Comparison of ENCODE assay signal across 33 mouse cellular contexts in the genomic region with DNA sequence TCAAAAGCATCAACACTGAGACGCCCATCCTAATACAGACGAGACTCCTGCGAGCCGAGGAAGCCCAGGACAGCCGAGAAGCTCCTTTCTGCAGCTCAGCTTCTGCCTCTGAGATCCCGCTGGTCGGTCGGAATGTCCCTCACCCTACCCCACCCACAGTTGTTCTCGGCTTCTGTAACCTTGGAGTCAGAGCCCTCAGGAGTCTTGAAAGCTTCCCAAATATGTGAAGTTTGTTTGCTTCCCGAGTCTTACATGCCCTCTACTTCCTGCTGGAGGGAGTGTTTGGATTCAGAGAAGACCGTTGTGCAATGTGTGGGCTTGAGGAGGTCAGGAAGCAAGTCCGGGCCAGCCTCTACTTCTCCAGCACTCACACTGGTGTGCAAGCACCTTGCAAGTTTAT. TPM values are rescaled to one million over a fixed set of nuclear protein-coding genes. Genes with fewer than 3 reads are reported as not detected.
DNase-seq lines count a peak whose midpoint lies in the region; ATAC-seq and TF ChIP-seq lines count a peak whose summit lies in the region.
"Had no signal": no experiment of that assay in that cellular context is flagged by ENCODE, and none has a peak within 500 bp of the region (broad histone marks: within the 10 kb centered on the region; RNA-seq: fewer than 3 reads in every experiment).

No protein-coding gene starts in this region.

- TF ChIP-seq EP300 in lung, postnatal 0 days (IDR thresholded peaks at IDR 0.05): peak; percentile 99
- TF ChIP-seq EP300 in stomach, postnatal 0 days (optimal IDR thresholded peaks at IDR 0.05): no peak

- H3K36me3 ChIP-seq in lung, postnatal 0 days (ENCODE audit: insufficient read depth, low read length): no peaks in the 10 kb centered on the region
- no peaks in the 10 kb centered on the region for H3K36me3 ChIP-seq in stomach, postnatal 0 days (ENCODE audit: control insufficient read depth, insufficient read depth, low read length)
- no peaks in the 10 kb centered on the region for H3K36me3 ChIP-seq in midbrain, embryonic 13.5 days
- H3K36me3 ChIP-seq: embryonic facial prominence, embryonic 15.5 days; G1E; heart, embryonic 13.5 days; limb, embryonic 13.5 days; liver, embryonic 12.5 days had no signal

- DNase-seq in ZHBTc4 (ENCODE audit: low read depth, low spot score): peak; percentile 67
- DNase-seq in gonadal fat pad, adult 2 months (ENCODE audit: low read depth): peak; percentile 76
- DNase-seq in lung, postnatal 0 days (ENCODE audit: low spot score): peak; percentile 96
- DNase-seq in stomach, postnatal 0 days (ENCODE audit: low spot score): no peak
- no peak for DNase-seq in adrenal gland, adult 8-10 months
- no peak for DNase-seq in ovary, postnatal 14 days (ENCODE audit: low spot score)
- DNase-seq: adrenal gland, postnatal 25 days; B cell, adult 2 months; cerebellum, adult 9-10 months; gastrocnemius, postnatal 14 days; heart, adult 18-20 months; heart, postnatal 14 days; layer of hippocampus, adult 9-11 months; thymus, adult 2 months; thymus, postnatal 4 days had no signal

- WGBS in lung, postnatal 0 days: 44% methylated on average over 12 of the region's 12 CpGs
- 39% methylated on average over 12 of the region's 12 CpGs for WGBS in stomach, postnatal 0 days
- 85% methylated on average over 12 of the region's 12 CpGs for WGBS in midbrain, embryonic 13.5 days

- peak overlapping the region; percentile 25; the same call in 1 of the 2 replicates for H3K4me2 ChIP-seq in lung, postnatal 0 days (replicated peaks; ENCODE audit: low read depth, low read length)
- H3K4me2 ChIP-seq in stomach, postnatal 0 days (replicated peaks; ENCODE audit: low read depth): no peak overlapping the region
- H3K4me2 ChIP-seq in midbrain, embryonic 13.5 days (replicated peaks): no peak overlapping the region
- H3K4me2 ChIP-seq: embryonic facial prominence, embryonic 15.5 days; heart, embryonic 13.5 days; limb, embryonic 13.5 days; liver, embryonic 12.5 days had no signal

- no peaks in the 10 kb centered on the region for H3K4me1 ChIP-seq in lung, postnatal 0 days (ENCODE audit: insufficient read depth, low read depth, low read length)
- no peaks in the 10 kb centered on the region for H3K4me1 ChIP-seq in stomach, postnatal 0 days (replicated peaks; ENCODE audit: control insufficient read depth, insufficient read depth)
- no peaks in the 10 kb centered on the region for H3K4me1 ChIP-seq in midbrain, embryonic 13.5 days (replicated peaks)
- H3K4me1 ChIP-seq: embryonic facial prominence, embryonic 15.5 days; limb, embryonic 13.5 days; liver, embryonic 12.5 days had no signal

- H3K9me3 ChIP-seq in lung, postnatal 0 days (ENCODE audit: low read length): no peaks in the 10 kb centered on the region
- no peaks in the 10 kb centered on the region for H3K9me3 ChIP-seq in stomach, postnatal 0 days (ENCODE audit: control insufficient read depth, low read length)
- no peaks in the 10 kb centered on the region for H3K9me3 ChIP-seq in midbrain, embryonic 13.5 days
- H3K9me3 ChIP-seq: embryonic facial prominence, embryonic 15.5 days; G1E; heart, embryonic 13.5 days; limb, embryonic 13.5 days; liver, embryonic 12.5 days had no signal

- peak; percentile 98 for ATAC-seq in lung, postnatal 0 days
- ATAC-seq in stomach, postnatal 0 days (ENCODE audit: low FRiP score, low TSS enrichment): peak; percentile 42; the same call in 1 of the 2 replicates
- ATAC-seq in midbrain, embryonic 13.5 days: no peak
- ATAC-seq: forebrain, embryonic 16.5 days; hindbrain, postnatal 0 days; intestine, embryonic 16.5 days; liver, embryonic 12.5 days had no signal

- peak overlapping the region; percentile 75 for H3K27ac ChIP-seq in lung, postnatal 0 days (ENCODE audit: low read length)
- no peak overlapping the region for H3K27ac ChIP-seq in stomach, postnatal 0 days (replicated peaks)
- H3K27ac ChIP-seq in midbrain, embryonic 13.5 days: no peak overlapping the region
- H3K27ac ChIP-seq: embryonic facial prominence, embryonic 15.5 days; heart, embryonic 13.5 days; hindbrain, postnatal 0 days; limb, embryonic 13.5 days; liver, embryonic 12.5 days; macrophage had no signal

- H3K27me3 ChIP-seq in lung, postnatal 0 days (replicated peaks; ENCODE audit: insufficient read depth, low read length): no peaks in the 10 kb centered on the region
- no peaks in the 10 kb centered on the region for H3K27me3 ChIP-seq in stomach, postnatal 0 days (ENCODE audit: control insufficient read depth, insufficient read depth, low read length)
- H3K27me3 ChIP-seq in midbrain, embryonic 13.5 days: no peaks in the 10 kb centered on the region
- H3K27me3 ChIP-seq: embryonic facial prominence, embryonic 15.5 days; heart, embryonic 13.5 days; limb, embryonic 13.5 days had no signal

- TF ChIP-seq CTCF in lung, postnatal 0 days (IDR thresholded peaks at IDR 0.05): peak; percentile 36
- no peak for TF ChIP-seq CTCF in stomach, postnatal 0 days (IDR thresholded peaks at IDR 0.05; ENCODE audit: low read depth)

- no peak overlapping the region for H3K9ac ChIP-seq in lung, postnatal 0 days (replicated peaks; ENCODE audit: low read depth)
- no peak overlapping the region for H3K9ac ChIP-seq in stomach, postnatal 0 days (ENCODE audit: low read length)
- no peak overlapping the region for H3K9ac ChIP-seq in midbrain, embryonic 13.5 days (replicated peaks)
- H3K9ac ChIP-seq: embryonic facial prominence, embryonic 15.5 days; heart, embryonic 13.5 days; limb, embryonic 13.5 days; liver, embryonic 12.5 days had no signal

- H3K4me3 ChIP-seq in lung, postnatal 0 days (ENCODE audit: low read depth, low read length): no peak overlapping the region
- H3K4me3 ChIP-seq in stomach, postnatal 0 days (ENCODE audit: low read depth, low read length): no peak overlapping the region
- no peak overlapping the region for H3K4me3 ChIP-seq in midbrain, embryonic 13.5 days (replicated peaks)
- H3K4me3 ChIP-seq: embryonic facial prominence, embryonic 15.5 days; heart, embryonic 13.5 days; limb, embryonic 13.5 days; liver, embryonic 12.5 days had no signal

RNA-seq across cellular contexts. Expression of gene Kcne2, which starts 24.3 kb away (rescaled TPM):
- polyA plus RNA-seq in gonadal fat pad, adult 2 months (2012; rRNA removed): not detected in 2 replicates
- polyA plus RNA-seq in lung, postnatal 0 days (2015; fragmentation: Nextera tagmentation; extraction: Ambion mirVana): 31.6 and 47.5 TPM in 2 replicates
- 29.8 and 37.9 TPM in 2 replicates for polyA plus RNA-seq in stomach, postnatal 0 days (2015; fragmentation: Nextera tagmentation; extraction: Ambion mirVana)
- not detected for total RNA-seq in adrenal gland, adult 8-10 months (2022)
- 2.2 and 5.3 TPM in 2 replicates for polyA plus RNA-seq in midbrain, embryonic 13.5 days (2015; fragmentation: Nextera tagmentation; extraction: Ambion mirVana)
- total RNA-seq: adrenal gland, postnatal 25 days; CH12.LX; common myeloid progenitor, adult 5-6 weeks; gastrocnemius, postnatal 14 days; heart, adult 18-20 months; heart, postnatal 14 days had no signal
- polyA plus RNA-seq: G1E; large intestine, adult 2 months; liver, embryonic 12.5 days; macrophage had no signal

RNA-seq across cellular contexts. Expression of gene Smim11, which starts 33.2 kb away (rescaled TPM):
- 14.4 and 20.0 TPM in 2 replicates for polyA plus RNA-seq in gonadal fat pad, adult 2 months (2012; rRNA removed)
- polyA plus RNA-seq in lung, postnatal 0 days (2015; fragmentation: Nextera tagmentation; extraction: Ambion mirVana): 131 and 132 TPM in 2 replicates
- polyA plus RNA-seq in stomach, postnatal 0 days (2015; fragmentation: Nextera tagmentation; extraction: Ambion mirVana): 119 and 122 TPM in 2 replicates
- 10 to 100 TPM; 52.1 to 83.0 (median 64.7) TPM for total RNA-seq in adrenal gland, adult 8-10 months (2022)
- polyA plus RNA-seq in midbrain, embryonic 13.5 days (2015; fragmentation: Nextera tagmentation; extraction: Ambion mirVana): 94.2 and 109 TPM in 2 replicates

RNA-seq across cellular contexts. Expression of gene Fam243, which starts 53.4 kb away (rescaled TPM):
- 0.80 and 1.3 TPM in 2 replicates for polyA plus RNA-seq in gonadal fat pad, adult 2 months (2012; rRNA removed)
- polyA plus RNA-seq in lung, postnatal 0 days (2015; fragmentation: Nextera tagmentation; extraction: Ambion mirVana): not detected in 2 replicates
- polyA plus RNA-seq in stomach, postnatal 0 days (2015; fragmentation: Nextera tagmentation; extraction: Ambion mirVana): not detected in 2 replicates
- total RNA-seq in adrenal gland, adult 8-10 months (2022): under 1 TPM in 1 of 4 experiments, not detected in 3; 0.13 TPM
- polyA plus RNA-seq in midbrain, embryonic 13.5 days (2015; fragmentation: Nextera tagmentation; extraction: Ambion mirVana): not detected in 2 replicates
- total RNA-seq: adrenal gland, postnatal 25 days; CH12.LX; common myeloid progenitor, adult 5-6 weeks; gastrocnemius, postnatal 14 days; hindbrain, postnatal 0 days; left cerebral cortex, postnatal 14 days; midbrain, postnatal 0 days had no signal
- polyA plus RNA-seq: embryonic facial prominence, embryonic 15.5 days; G1E; heart, embryonic 13.5 days; hindbrain, embryonic 11.5 days; hindbrain, postnatal 0 days; intestine, embryonic 16.5 days; large intestine, adult 2 months; limb, embryonic 13.5 days; liver, embryonic 12.5 days; macrophage; midbrain, postnatal 0 days; neural tube, embryonic 14.5 days; stomach, embryonic 16.5 days had no signal

Comparison
In these comparisons a context has a peak if more than half of its experiments do, and no peak if none do; other contexts are left out.
1. DNase-seq: peak in ZHBTc4 (single experiment), gonadal fat pad, adult 2 months (single experiment) and lung, postnatal 0 days (single experiment); none in stomach, postnatal 0 days (single experiment), adrenal gland, adult 8-10 months (single experiment) and ovary, postnatal 14 days (single experiment).